Mouse (Mus musculus) layer of hippocampus, adult 8-10 months (tissue): ENCODE results near the gene Elmod2. TPM values are rescaled to one million over a fixed set of nuclear protein-coding genes. Genes with fewer than 3 reads are reported as not detected.

Source experiments
- DNase-seq, 2 experiments: peaks; one replicate each; pipeline ENCODE4 v3.0.0; 2022; ENCODE audit warnings: low spot score in 2 of 2
- total RNA-seq, 4 experiments: library from RNA; stranded (reverse); gene quantifications; 2 replicates each; pipeline ENCODE4 v1.2.4; 2022

Gene Elmod2
- total RNA-seq, 4 experiments from 2014 or later, result 12.7 to 18.0 (median 14.0) TPM

GRCm38 (mm10) chr8:83278431-83278830 lies 53.9 kb downstream of the Elmod2 start:
- no peak for DNase-seq

GRCm38 (mm10) chr8:83274470-83274869 lies 57.8 kb downstream of the Elmod2 start:
- DNase-seq, result no peak

- DNase-seq, result no peak
Measured at GRCm38 (mm10) chr8:83272464-83272863, 59.8 kb downstream of the Elmod2 start.

- no peak for DNase-seq
Measured at GRCm38 (mm10) chr8:83271172-83271571, 61.1 kb downstream of the Elmod2 start.

Other genes starting within 250 kb of the Elmod2 start
- gene Tbc1d9, start 167.1 kb downstream of the Elmod2 start, total RNA-seq, result 10 to 100 TPM; 64.9 to 68.6 (median 65.5) TPM
- 1 to 10 TPM in 3 of 4 experiments, under 1 TPM in 1; 0.59 to 1.6 (median 1.3) TPM for gene Gm10645, start 166.3 kb downstream of the Elmod2 start, total RNA-seq
- under 1 TPM in 1 of 4 experiments, not detected in 3; 0.20 TPM for gene Ucp1, start 42.1 kb downstream of the Elmod2 start, total RNA-seq
- not detected for gene Mgat4d, start 16.0 kb upstream of the Elmod2 start, total RNA-seq
- 1 to 10 TPM; 8.5 to 10.0 (median 9.0) TPM for gene Clgn, start 57.4 kb upstream of the Elmod2 start, total RNA-seq
- gene Scoc, start 125.9 kb upstream of the Elmod2 start, total RNA-seq, result 100 to 1,000 TPM; 206 TPM
- not detected for gene Olfr370, start 203.3 kb upstream of the Elmod2 start, total RNA-seq
- 100 to 1,000 TPM in 3 of 4 experiments, 10 to 100 TPM in 1; 97.6 to 159 (median 131) TPM for gene Ndufb7, start 234.2 kb upstream of the Elmod2 start, total RNA-seq